In the genomic region with DNA sequence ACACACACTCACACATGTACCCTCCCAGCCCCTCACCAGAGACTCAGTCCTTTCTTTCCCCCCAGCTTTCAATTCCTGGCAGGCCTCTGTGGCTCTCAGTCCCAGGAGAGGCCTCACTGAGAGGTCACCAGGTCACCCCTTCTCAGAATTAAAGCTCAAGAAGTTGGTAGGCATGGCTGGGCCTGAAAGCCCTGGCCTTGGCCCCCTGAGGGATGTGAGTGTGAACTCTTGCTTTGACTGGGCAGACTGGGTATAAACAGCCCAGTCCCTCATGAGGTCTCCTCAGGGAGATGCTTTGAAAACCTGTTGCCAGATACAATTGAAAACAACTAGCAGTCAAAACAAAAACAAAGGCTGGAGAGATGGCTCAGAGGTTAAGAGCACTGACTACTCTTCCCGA, we compare ENCODE assay signal across 25 mouse cellular contexts. TPM values are rescaled to one million over a fixed set of nuclear protein-coding genes. Genes with fewer than 3 reads are reported as not detected.
"Had no signal": no experiment of that assay in that cellular context is flagged by ENCODE, and none has a peak within 500 bp of the region (broad histone marks: within the 10 kb centered on the region; RNA-seq: fewer than 3 reads in every experiment).

No protein-coding gene starts in this region.

- H3K27ac ChIP-seq: limb, embryonic 12.5 days; limb, embryonic 15.5 days; liver, embryonic 14.5 days; midbrain, embryonic 12.5 days; midbrain, embryonic 15.5 days; neural tube, embryonic 13.5 days; stomach, embryonic 15.5 days had no signal

- H3K27me3 ChIP-seq: limb, embryonic 12.5 days; limb, embryonic 15.5 days; midbrain, embryonic 12.5 days; midbrain, embryonic 15.5 days; neural tube, embryonic 13.5 days; stomach, embryonic 15.5 days had no signal

- H3K9ac ChIP-seq: limb, embryonic 12.5 days; limb, embryonic 15.5 days; liver, embryonic 14.5 days; liver, postnatal 0 days; lung, embryonic 14.5 days; midbrain, embryonic 12.5 days; midbrain, embryonic 15.5 days; neural tube, embryonic 13.5 days; stomach, embryonic 15.5 days had no signal

- H3K4me3 ChIP-seq: limb, embryonic 12.5 days; limb, embryonic 15.5 days; midbrain, embryonic 12.5 days; midbrain, embryonic 15.5 days; myocyte; neural tube, embryonic 13.5 days; stomach, embryonic 15.5 days had no signal

- ATAC-seq: liver, postnatal 0 days; lung, postnatal 0 days; midbrain, embryonic 15.5 days had no signal

- H3K36me3 ChIP-seq: limb, embryonic 12.5 days; limb, embryonic 15.5 days; stomach, embryonic 15.5 days had no signal

- H3K4me1 ChIP-seq: limb, embryonic 12.5 days; midbrain, embryonic 12.5 days had no signal

- H3K4me2 ChIP-seq: limb, embryonic 12.5 days; limb, embryonic 15.5 days; liver, embryonic 11.5 days; lung, embryonic 14.5 days; midbrain, embryonic 12.5 days; midbrain, embryonic 15.5 days; neural tube, embryonic 13.5 days; stomach, embryonic 15.5 days had no signal

- DNase-seq: kidney, adult 9 months; kidney, postnatal 14 days; kidney, postnatal 4 days; left cerebral cortex, postnatal 4 days; liver, postnatal 0 days; lung, embryonic 14.5 days; lung, postnatal 36 days; retina, postnatal 1 day; right cerebral cortex, postnatal 25 days; spleen, adult 18-20 months; thymus, postnatal 36 days had no signal

- H3K9me3 ChIP-seq: limb, embryonic 12.5 days; limb, embryonic 15.5 days; midbrain, embryonic 12.5 days; midbrain, embryonic 15.5 days; neural tube, embryonic 13.5 days; stomach, embryonic 15.5 days had no signal

RNA-seq across cellular contexts. Expression of gene Mgat5b, which starts 32.8 kb away (rescaled TPM):
- total RNA-seq: megakaryocyte progenitor cell, adult 5-6 weeks; megakaryocyte-erythroid progenitor cell, adult 5-6 weeks; monocyte, adult 5-6 weeks; neutrophil, adult 5-6 weeks had no signal
- polyA plus RNA-seq: liver, embryonic 14.5 days; liver, postnatal 0 days; lung, postnatal 0 days; myocyte had no signal
